In genomic region chr2:103565171-103565591, GRCm38 (mm10) we compare ENCODE assay signal across 8 mouse cellular contexts. TPM values are rescaled to one million over a fixed set of nuclear protein-coding genes. Genes with fewer than 3 reads are reported as not detected.
DNase-seq lines count a peak whose midpoint lies in the region; ATAC-seq and TF ChIP-seq lines count a peak whose summit lies in the region.

No protein-coding gene starts in this region.

- peak; percentile 46 for DNase-seq in gastrocnemius, adult 2 months
- DNase-seq in gastrocnemius, postnatal 14 days = no peak
- peak; percentile 26 for DNase-seq in cerebellum, adult 9-10 months
- peak; percentile 32 to 42 for DNase-seq in frontal cortex, postnatal 36 days (ENCODE audit: low spot score in 2 of 2)
- peak; percentile 53 for DNase-seq in neural tube, embryonic 10.5 days (ENCODE audit: extremely low spot score, low spot score)
- DNase-seq in thymus, adult 18-20 months = peak; percentile 55 to 71

- H3K4me2 ChIP-seq in kidney, embryonic 15.5 days = peak overlapping the region; percentile 93
- peak overlapping the region; percentile 97 for H3K4me2 ChIP-seq in liver, embryonic 12.5 days

- H3K36me3 ChIP-seq in kidney, embryonic 15.5 days = no peaks in the 10 kb centered on the region
- no peaks in the 10 kb centered on the region for H3K36me3 ChIP-seq in liver, embryonic 12.5 days

- H3K9ac ChIP-seq in kidney, embryonic 15.5 days = peak overlapping the region; percentile 40
- peak overlapping the region; percentile 58 for H3K9ac ChIP-seq in liver, embryonic 12.5 days

- H3K9me3 ChIP-seq in kidney, embryonic 15.5 days (replicated peaks) = no peaks in the 10 kb centered on the region
- H3K9me3 ChIP-seq in liver, embryonic 12.5 days (replicated peaks) = no peaks in the 10 kb centered on the region

- no peak overlapping the region for H3K27ac ChIP-seq in gastrocnemius, adult 2 months
- no peak overlapping the region for H3K27ac ChIP-seq in kidney, embryonic 15.5 days
- no peak overlapping the region for H3K27ac ChIP-seq in liver, embryonic 12.5 days

- H3K4me1 ChIP-seq in kidney, embryonic 15.5 days = peaks cover 41% of the 10 kb centered on the region
- H3K4me1 ChIP-seq in liver, embryonic 12.5 days = peaks cover 52% of the 10 kb centered on the region

- H3K4me3 ChIP-seq in gastrocnemius, adult 2 months = peak overlapping the region; percentile 86
- H3K4me3 ChIP-seq in kidney, embryonic 15.5 days (replicated peaks) = peak overlapping the region; percentile 69
- H3K4me3 ChIP-seq in liver, embryonic 12.5 days = peak overlapping the region; percentile 66

- peaks cover 32% of the 10 kb centered on the region for H3K27me3 ChIP-seq in kidney, embryonic 15.5 days
- H3K27me3 ChIP-seq in liver, embryonic 12.5 days (replicated peaks) = peaks cover 76% of the 10 kb centered on the region

- TF ChIP-seq CTCF in gastrocnemius, adult 2 months (IDR thresholded peaks at IDR 0.05) = no peak

- WGBS in kidney, embryonic 15.5 days = under 1% methylated on average over 22 of the region's 22 CpGs
- 3% methylated on average over 22 of the region's 22 CpGs for WGBS in liver, embryonic 12.5 days (ENCODE audit: insufficient replicate concordance)

- intact Hi-C loops in gastrocnemius, adult 2 months (cut with DNase I) = loop anchor here (1.0 to 5.0 kb wide), 4 partner anchors 42 to 307 kb away; no protein-coding TSS in a partner anchor
- intact Hi-C loops in gastrocnemius, postnatal 14 days (cut with DNase I; ENCODE audit: low total_unique reads) = no loop called here

- 0 out of 2 replicates have a peak, but pooled peaks have one; percentile 12 for ATAC-seq in kidney, embryonic 15.5 days (replicated peaks; ENCODE audit: low FRiP score)
- no peak for ATAC-seq in liver, embryonic 12.5 days

RNA-seq across cellular contexts. Expression of gene Abtb2, which starts 0.9 kb away (rescaled TPM):
- 10 to 100 TPM in 1 of 2 experiments, 1 to 10 TPM in 1; 8.3 to 13.2 TPM for total RNA-seq in gastrocnemius, adult 2 months (2021)
- total RNA-seq in gastrocnemius, postnatal 14 days (2021) = 1 to 10 TPM; 4.9 to 6.8 TPM
- polyA plus RNA-seq in kidney, embryonic 15.5 days (2015; fragmentation: Nextera tagmentation; extraction: Ambion mirVana) = 7.7 and 8.4 TPM in 2 replicates
- polyA plus RNA-seq in liver, embryonic 12.5 days (2016; fragmentation: Nextera tagmentation; extraction: Ambion mirVana) = 4.1 and 4.5 TPM in 2 replicates
